Comparison of ENCODE assay signal across 21 mouse cellular contexts in the genomic region with DNA sequence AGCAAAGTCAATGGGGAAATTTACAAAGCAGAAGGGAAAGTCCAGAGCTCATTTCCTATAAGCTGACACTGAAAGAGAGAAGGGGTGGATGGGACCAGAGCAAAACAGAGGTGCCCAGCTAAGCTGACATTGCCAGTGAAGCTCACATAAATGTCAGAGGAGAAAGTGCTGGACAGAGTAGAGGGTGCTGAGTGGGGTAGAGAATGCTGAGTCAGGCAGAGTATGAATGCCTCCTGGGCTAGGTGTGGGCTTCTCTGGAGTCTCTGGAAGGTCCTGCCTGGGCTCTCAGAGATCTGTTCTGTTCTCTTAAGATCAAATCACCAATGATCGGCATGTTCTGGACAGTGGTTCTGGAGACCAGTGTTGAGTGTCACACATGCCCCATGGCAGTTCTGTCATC. TPM values are rescaled to one million over a fixed set of nuclear protein-coding genes. Genes with fewer than 3 reads are reported as not detected.
"Had no signal": no experiment of that assay in that cellular context is flagged by ENCODE, and none has a peak within 500 bp of the region (broad histone marks: within the 10 kb centered on the region; RNA-seq: fewer than 3 reads in every experiment).

No protein-coding gene starts in this region.

- H3K4me2 ChIP-seq: limb, embryonic 15.5 days; neural tube, embryonic 12.5 days had no signal

- H3K9ac ChIP-seq: limb, embryonic 15.5 days; neural tube, embryonic 12.5 days had no signal

- H3K4me1 ChIP-seq: limb, embryonic 15.5 days; midbrain, embryonic 10.5 days; neural tube, embryonic 12.5 days had no signal

- H3K27ac ChIP-seq: limb, embryonic 15.5 days; midbrain, embryonic 10.5 days; neural tube, embryonic 12.5 days had no signal

- H3K4me3 ChIP-seq: limb, embryonic 15.5 days; midbrain, embryonic 10.5 days; neural tube, embryonic 12.5 days had no signal

- ATAC-seq: intestine, embryonic 16.5 days had no signal

- H3K36me3 ChIP-seq: limb, embryonic 15.5 days; midbrain, embryonic 10.5 days; neural tube, embryonic 12.5 days had no signal

- DNase-seq: kidney, adult 8-10 months; kidney, postnatal 25 days; lung, adult 18-20 months; midbrain, embryonic 14.5 days; spleen, adult 18-20 months; thymus, postnatal 36 days had no signal

- H3K27me3 ChIP-seq: limb, embryonic 15.5 days; neural tube, embryonic 12.5 days had no signal

- H3K9me3 ChIP-seq: limb, embryonic 15.5 days; midbrain, embryonic 10.5 days; neural tube, embryonic 12.5 days had no signal

RNA-seq across cellular contexts. Expression of gene Rnase2b, which starts 3.4 kb away (rescaled TPM):
- total RNA-seq: left cerebral cortex, adult 8-10 months; left cerebral cortex, postnatal 25 days; monocyte, adult 5-6 weeks; neutrophil, adult 5-6 weeks had no signal
- polyA plus RNA-seq: intestine, embryonic 16.5 days; kidney, embryonic 16.5 days; limb, embryonic 11.5 days; limb, embryonic 15.5 days; lung, embryonic 16.5 days; midbrain, embryonic 10.5 days; midbrain, embryonic 14.5 days; neural tube, embryonic 12.5 days; stomach, embryonic 16.5 days; thymus, postnatal 0 days had no signal

RNA-seq across cellular contexts. Expression of gene Rnase1, which starts 18.9 kb away (rescaled TPM):
- total RNA-seq: megakaryocyte, adult 5-6 weeks; monocyte, adult 5-6 weeks; neutrophil, adult 5-6 weeks had no signal
- polyA plus RNA-seq: midbrain, embryonic 10.5 days; midbrain, embryonic 14.5 days had no signal

RNA-seq across cellular contexts. Expression of gene Ang2, which starts 33.5 kb away (rescaled TPM):
- total RNA-seq: layer of hippocampus, postnatal 25 days; left cerebral cortex, postnatal 25 days; megakaryocyte, adult 5-6 weeks; monocyte, adult 5-6 weeks; neutrophil, adult 5-6 weeks had no signal
- polyA plus RNA-seq: intestine, embryonic 16.5 days; kidney, embryonic 16.5 days; limb, embryonic 11.5 days; limb, embryonic 15.5 days; lung, embryonic 16.5 days; midbrain, embryonic 10.5 days; midbrain, embryonic 14.5 days; neural tube, embryonic 12.5 days; stomach, embryonic 16.5 days; thymus, postnatal 0 days had no signal

RNA-seq across cellular contexts. Expression of gene Ear14, which starts 37.8 kb away (rescaled TPM):
- total RNA-seq: layer of hippocampus, postnatal 25 days; left cerebral cortex, adult 8-10 months; left cerebral cortex, postnatal 25 days; megakaryocyte, adult 5-6 weeks; monocyte, adult 5-6 weeks; neutrophil, adult 5-6 weeks had no signal
- polyA plus RNA-seq: intestine, embryonic 16.5 days; kidney, embryonic 16.5 days; limb, embryonic 11.5 days; limb, embryonic 15.5 days; lung, embryonic 16.5 days; midbrain, embryonic 10.5 days; midbrain, embryonic 14.5 days; neural tube, embryonic 12.5 days; stomach, embryonic 16.5 days; thymus, postnatal 0 days had no signal
